Mouse (Mus musculus) liver, embryonic 14.5 days (tissue): ENCODE measurements around the gene Stx6.

ENCODE experiments used
- CTCF ChIP-seq: IDR thresholded peaks from 2 replicates; pipeline ENCODE4 v1.5.1; 2016; ENCODE audit warnings: antibody characterized with exemption, low read depth, control low read depth
- EP300 ChIP-seq: IDR thresholded peaks from 2 replicates; pipeline ENCODE4 v1.6.1; 2016; ENCODE audit warnings: antibody characterized with exemption, low read depth

DNA sequence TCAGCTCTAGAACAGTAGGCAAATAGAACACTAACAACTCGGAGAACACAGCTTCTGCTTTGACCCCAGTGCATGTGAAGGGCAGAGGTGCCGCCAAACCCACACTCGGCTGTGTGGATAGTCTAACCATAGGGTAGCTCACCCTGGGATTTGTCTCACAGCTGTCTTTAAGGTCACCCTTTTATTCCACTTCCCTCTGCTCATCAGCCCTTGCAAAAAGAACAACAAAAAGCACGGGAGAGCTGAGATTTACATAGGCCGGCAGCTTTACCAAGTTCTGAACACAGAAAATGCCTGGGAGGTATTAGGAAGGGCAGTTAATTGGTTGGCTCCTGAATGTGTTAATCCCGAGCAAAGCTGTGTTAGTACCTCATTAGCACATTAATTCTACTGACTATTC is 47.0 kb upstream of the Stx6 start:
- TF ChIP-seq CTCF (no peak), EP300 (no peak)
